Mouse (Mus musculus) midbrain, embryonic 10.5 days (tissue): ENCODE results near the gene Srrm1. TPM values are rescaled to one million over a fixed set of nuclear protein-coding genes. Genes with fewer than 3 reads are reported as not detected.

ENCODE experiments used
- DNase-seq: peaks from one replicate; pipeline ENCODE4 v3.0.0-alpha.2; 2017; ENCODE audit warnings: low spot score
- H3K27ac ChIP-seq: fragments of 300-500 bp; sonication (generic); replicated peaks from 2 replicates; pipeline ENCODE4 v1.5.1; 2016; ENCODE audit warnings: mild to moderate bottlenecking
- H3K27me3 ChIP-seq: fragments of 300-500 bp; sonication (generic); 2 replicates; pipeline ENCODE4 v1.6.1; 2016; ENCODE audit warnings: low read depth, mild to moderate bottlenecking; ENCODE audit not compliant: poor library complexity, severe bottlenecking
- H3K36me3 ChIP-seq: fragments of 300-500 bp; sonication (generic); 2 replicates; pipeline ENCODE4 v1.6.1; 2016; ENCODE audit warnings: mild to moderate bottlenecking, moderate library complexity
- H3K4me1 ChIP-seq: fragments of 300-500 bp; sonication (generic); 2 replicates; pipeline ENCODE4 v1.6.1; 2016
- H3K4me3 ChIP-seq: fragments of 300-500 bp; sonication (generic); 2 replicates; pipeline ENCODE4 v1.5.1; 2016; ENCODE audit warnings: mild to moderate bottlenecking, moderate library complexity
- H3K9me3 ChIP-seq: fragments of 300-500 bp; sonication (generic); replicated peaks from 2 replicates; pipeline ENCODE4 v1.6.1; 2016; ENCODE audit warnings: mild to moderate bottlenecking
- WGBS: fragments of 180-500 bp; shearing (Covaris S2); methylation state at CpG from one replicate; pipeline ENCODE4 v1.1.7; 2016; 5-methylcytosine and 5-hydroxymethylcytosine counted together
- polyA plus RNA-seq: library from polyadenylated mRNA; unstranded; fragments of >200 nt; fragmentation: Nextera tagmentation; extraction: Ambion mirVana; gene quantifications from 2 replicates; pipeline ENCODE4 v1.2.1, GENCODE M21; 2016

The Srrm1 gene
- polyA plus RNA-seq, 1 experiment from 2014 or later = 230 TPM

DNA sequence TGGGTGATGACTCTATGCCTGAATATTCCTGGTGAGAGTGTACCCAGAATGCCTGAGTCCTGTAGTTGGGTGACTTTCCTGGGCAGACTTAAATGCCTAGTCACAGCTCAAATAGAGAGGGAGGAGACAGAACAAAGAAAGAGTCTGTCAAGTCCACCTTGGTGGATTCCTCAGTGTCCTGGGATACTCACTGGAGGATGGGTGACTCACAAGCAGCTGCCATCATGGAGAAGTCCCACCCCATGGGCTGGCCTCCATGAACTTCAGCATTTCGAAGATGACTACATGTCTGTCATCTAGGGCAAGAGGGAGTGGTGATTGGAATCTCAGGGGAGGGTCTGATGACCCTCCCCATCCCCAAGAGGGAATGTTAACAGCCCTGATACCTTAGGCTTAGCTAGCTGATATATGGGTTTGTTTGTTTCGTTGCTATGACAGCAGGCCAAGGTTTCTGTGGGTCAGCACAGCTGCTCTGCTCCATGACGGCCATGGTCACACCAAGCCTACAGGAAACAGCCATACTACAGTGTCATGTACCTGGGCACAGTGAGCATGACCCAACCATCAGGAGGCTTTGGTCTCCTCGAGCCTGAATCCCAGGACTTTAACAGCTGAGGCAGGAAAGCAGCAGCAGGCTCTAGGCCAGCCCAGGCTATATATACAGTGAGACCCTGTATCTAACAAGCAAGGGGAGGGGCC lies 76.3 kb downstream of the Srrm1 start:
- H3K27ac ChIP-seq = no peak overlapping the region
- no peaks in the 10 kb centered on the region for H3K36me3 ChIP-seq
- no peak overlapping the region for H3K4me3 ChIP-seq
- no peak for DNase-seq
- peaks cover 25% of the 10 kb centered on the region for H3K27me3 ChIP-seq
- no peaks in the 10 kb centered on the region for H3K9me3 ChIP-seq
- peaks cover 17% of the 10 kb centered on the region for H3K4me1 ChIP-seq
- WGBS = 82% methylated on average over 4 of the region's 4 CpGs

DNA sequence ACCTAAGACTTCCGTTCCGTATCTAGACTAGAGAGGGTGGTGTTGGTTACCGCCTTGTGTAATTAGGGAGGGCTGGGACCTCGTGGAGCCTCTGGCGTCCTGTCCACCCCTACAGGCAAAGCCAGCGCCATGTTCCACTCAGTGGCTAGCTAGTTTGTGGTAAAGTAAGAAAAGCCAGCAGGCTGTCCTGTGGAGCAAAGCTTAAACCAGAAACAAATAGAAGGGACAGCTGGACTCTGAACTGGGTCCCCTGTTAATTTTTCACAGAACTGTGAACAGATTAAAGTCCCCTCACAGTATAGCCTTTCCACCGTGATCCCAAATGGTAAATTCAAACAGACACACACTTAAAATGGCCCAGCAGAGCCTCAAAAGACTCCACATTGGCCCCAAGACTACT lies 78.4 kb downstream of the Srrm1 start:
- Histone ChIP-seq H3K27ac (no peak overlapping the region), H3K27me3 (peaks cover 25% of the 10 kb centered on the region), H3K36me3 (peaks cover 10% of the 10 kb centered on the region), H3K4me1 (peaks cover 35% of the 10 kb centered on the region), H3K9me3 (no peaks in the 10 kb centered on the region), H3K4me3 (no peak overlapping the region)
- 75% methylated on average over 7 of the region's 7 CpGs for WGBS
- no peak for DNase-seq

GRCm38 (mm10) chr4:135273307-135273682 lies 79.8 kb downstream of the Srrm1 start:
- peaks cover 22% of the 10 kb centered on the region for H3K36me3 ChIP-seq
- peaks cover 25% of the 10 kb centered on the region for H3K27me3 ChIP-seq
- WGBS = 3% methylated on average over 17 of the region's 17 CpGs
- H3K4me3 ChIP-seq = peak overlapping the region; percentile 94
- no peaks in the 10 kb centered on the region for H3K9me3 ChIP-seq
- peak overlapping the region; percentile 98 for H3K27ac ChIP-seq
- peaks cover 48% of the 10 kb centered on the region for H3K4me1 ChIP-seq
- no peak for DNase-seq

GRCm38 (mm10) chr4:135272640-135273306 lies 80.3 kb downstream of the Srrm1 start, which contains the start of gene Clic4:
Gene Clic4 (minus strand): TSS chr4:135272814.
- Histone ChIP-seq H3K9me3 (no peaks in the 10 kb centered on the region), H3K27me3 (peaks cover 25% of the 10 kb centered on the region), H3K27ac (peak within 1 kb of the TSS; percentile 98), H3K36me3 (peaks cover 23% of the 10 kb centered on the region), H3K4me3 (peak within 1 kb of the TSS; percentile 94), H3K4me1 (peaks cover 53% of the 10 kb centered on the region)
- under 1% methylated on average over 64 of the region's 64 CpGs for WGBS
- DNase-seq = peak; percentile 100

DNA sequence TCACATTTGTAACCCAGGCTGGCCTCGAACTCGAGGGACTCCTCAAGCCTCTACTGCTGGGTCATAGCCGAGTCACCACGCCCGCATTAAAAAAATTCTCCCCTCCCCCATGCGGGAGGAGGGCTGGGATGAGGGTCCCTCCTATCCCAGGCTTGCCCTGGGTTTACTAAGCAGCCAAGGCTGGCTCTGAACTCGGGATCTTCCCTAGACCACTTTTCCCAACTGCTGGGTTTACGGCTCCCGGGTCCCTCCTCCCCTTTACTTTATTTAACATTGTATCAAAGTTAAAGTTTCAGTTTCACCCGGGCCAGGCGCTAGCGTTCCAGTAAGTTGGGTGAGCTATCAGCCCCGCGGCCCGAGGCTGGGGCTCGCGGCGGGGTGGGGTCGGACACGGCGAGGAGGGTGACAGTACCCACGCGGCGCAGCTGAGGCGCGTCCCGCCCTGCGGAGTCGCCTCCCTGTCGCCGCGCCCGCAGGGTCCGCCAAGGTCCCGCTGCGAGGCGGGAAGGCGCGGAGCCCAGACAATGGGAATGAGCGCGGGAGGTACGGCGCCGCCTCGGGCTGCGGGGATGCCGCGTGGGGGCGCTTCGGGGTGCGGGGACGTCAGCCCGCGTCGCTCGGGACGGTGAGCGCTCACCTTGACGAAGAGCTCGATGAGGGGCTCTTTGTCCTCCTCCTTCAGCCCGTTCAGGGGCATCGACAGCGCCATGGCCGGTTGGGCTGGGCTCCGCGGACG lies 81.1 kb downstream of the Srrm1 start:
- H3K27ac ChIP-seq = peak overlapping the region; percentile 98
- DNase-seq = peak; percentile 62
- H3K9me3 ChIP-seq = no peaks in the 10 kb centered on the region
- peaks cover 57% of the 10 kb centered on the region for H3K4me1 ChIP-seq
- peaks cover 25% of the 10 kb centered on the region for H3K27me3 ChIP-seq
- under 1% methylated on average over 67 of the region's 67 CpGs for WGBS
- peak overlapping the region; percentile 94 for H3K4me3 ChIP-seq
- peaks cover 24% of the 10 kb centered on the region for H3K36me3 ChIP-seq

- Histone ChIP-seq H3K27ac (peak overlapping the region; percentile 98), H3K36me3 (peaks cover 26% of the 10 kb centered on the region), H3K9me3 (no peaks in the 10 kb centered on the region), H3K27me3 (peaks cover 25% of the 10 kb centered on the region), H3K4me3 (peak overlapping the region; percentile 94), H3K4me1 (peaks cover 60% of the 10 kb centered on the region)
- WGBS = under 1% methylated on average over 20 of the region's 20 CpGs
- peak; percentile 46 for DNase-seq
Measured at GRCm38 (mm10) chr4:135271419-135271828, 81.7 kb downstream of the Srrm1 start.

Other genes with a start within 250 kb of the Srrm1 start
- 0.04 TPM in 2 replicates for gene Runx3, start 232.7 kb downstream of the Srrm1 start, polyA plus RNA-seq
- 224 and 229 TPM in 2 replicates for gene Clic4, start 80.5 kb downstream of the Srrm1 start, polyA plus RNA-seq
- gene Ncmap, start 44.9 kb upstream of the Srrm1 start, polyA plus RNA-seq = 0.36 and 0.57 TPM in 2 replicates
- gene Rcan3, start 80.5 kb upstream of the Srrm1 start, polyA plus RNA-seq = 9.4 and 10.3 TPM in 2 replicates
- gene Stpg1, start 141.5 kb upstream of the Srrm1 start, polyA plus RNA-seq = 0.32 and 0.42 TPM in 2 replicates
- gene Nipal3, start 141.7 kb upstream of the Srrm1 start, polyA plus RNA-seq = 2.1 and 2.3 TPM in 2 replicates
- 1.3 and 2.5 TPM in 2 replicates for gene Grhl3, start 220.3 kb upstream of the Srrm1 start, polyA plus RNA-seq